Mouse (Mus musculus) 3134 (cell line): ENCODE measurements at regions not wholly inside any gene's neighbourhood (a gene's known extent, or its start where the extent isn't known, plus 50 kb on each side); places are given as distances from the start of the nearest gene placed in this dataset.

Experiments used
- DNase-seq: peaks from one replicate; pipeline ENCODE4 v3.0.0-alpha.2; 2011; ENCODE audit warnings: low spot score; ENCODE audit not compliant: insufficient read length; ENCODE audit errors: extremely low read depth

DNA sequence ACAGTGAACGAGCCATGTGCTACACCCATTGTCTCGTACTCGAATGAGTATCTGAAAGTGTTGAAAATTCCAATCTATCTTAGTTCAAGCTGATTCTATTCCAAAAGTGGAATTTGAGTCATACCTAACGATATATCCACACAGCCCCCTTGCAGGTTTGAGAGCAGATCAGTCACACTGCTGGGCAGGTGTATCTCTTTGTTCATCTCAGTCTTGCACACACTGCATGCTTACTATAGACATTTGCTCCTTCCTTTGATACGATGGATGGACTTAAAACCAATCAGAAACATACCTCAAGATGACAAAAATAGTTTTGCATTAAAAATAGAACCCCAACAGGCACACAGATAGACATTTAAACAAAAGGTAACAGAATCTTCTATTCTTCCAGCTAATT, 98.0 kb upstream of the Klf7 start:
- DNase-seq: no peak

DNA sequence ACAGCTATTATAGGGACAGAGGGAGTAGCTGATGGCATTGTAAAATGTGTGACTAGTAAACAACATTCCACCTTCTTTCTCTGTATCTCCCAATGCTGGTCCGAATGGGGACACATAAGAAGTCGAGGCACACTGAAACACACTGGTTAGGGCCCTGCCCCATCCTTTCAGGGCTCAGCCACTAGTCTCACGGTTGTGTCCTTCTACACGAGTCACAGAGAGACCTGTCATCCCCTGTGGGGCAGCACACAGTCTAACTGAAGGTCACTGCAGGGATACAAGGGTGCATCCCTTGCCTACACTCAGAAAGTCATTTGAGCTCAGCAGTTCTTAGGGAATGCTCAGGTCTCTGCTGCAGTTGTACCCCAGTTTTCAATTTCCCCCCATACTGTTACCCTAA, 93.6 kb upstream of the Klf7 start:
- no peak for DNase-seq

DNA sequence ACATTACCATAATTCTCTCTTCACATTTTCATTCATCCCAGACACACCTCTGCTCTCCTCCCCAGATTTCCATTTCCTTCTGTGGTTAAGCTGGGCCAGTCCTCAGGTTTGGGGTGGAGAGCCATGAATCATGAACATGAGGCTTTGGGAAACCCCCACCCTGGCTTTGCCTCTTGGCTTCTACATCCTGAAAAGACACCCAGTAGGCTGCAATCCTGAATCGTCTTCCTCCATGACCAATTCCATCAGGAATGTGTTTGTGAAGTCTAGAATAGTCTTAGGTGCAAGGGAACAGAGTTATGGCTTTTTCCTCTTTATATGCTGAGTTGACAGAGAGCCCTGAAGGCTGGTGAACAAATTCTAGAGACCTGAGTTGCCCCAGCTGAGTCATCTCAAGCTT, 87.0 kb upstream of the Klf7 start:
- DNase-seq: peak; percentile 24

DNA sequence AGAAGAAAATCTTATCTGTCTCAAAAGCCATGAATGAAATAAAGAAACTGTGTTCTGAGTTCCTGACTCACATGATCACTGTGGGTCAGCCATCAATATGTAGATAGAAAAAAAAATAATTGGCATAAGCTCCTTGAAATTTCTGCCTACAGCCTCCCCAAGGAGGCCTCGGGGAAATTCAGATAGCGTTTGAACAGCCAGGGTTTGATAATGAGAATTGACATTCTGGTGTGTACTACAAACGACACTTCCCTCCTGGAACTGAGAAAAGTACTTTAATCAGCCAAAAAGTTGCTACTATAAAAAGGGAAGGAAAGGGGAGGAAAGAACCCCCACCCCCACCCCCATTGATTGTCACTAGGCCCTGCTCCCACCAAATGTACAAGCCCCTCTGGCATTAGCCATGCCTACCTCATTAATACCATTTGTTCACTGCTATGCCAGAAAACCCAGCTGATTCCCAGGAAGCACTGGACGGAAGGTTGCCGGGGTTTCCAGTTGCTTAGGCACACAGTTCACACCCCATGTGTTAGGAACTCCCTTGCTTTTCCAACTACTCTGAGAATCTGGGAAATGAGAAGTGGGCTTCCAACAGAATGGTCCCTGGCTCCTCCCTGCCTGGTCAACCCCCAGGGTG, 78.4 kb upstream of the Klf7 start:
- DNase-seq: no peak

DNA sequence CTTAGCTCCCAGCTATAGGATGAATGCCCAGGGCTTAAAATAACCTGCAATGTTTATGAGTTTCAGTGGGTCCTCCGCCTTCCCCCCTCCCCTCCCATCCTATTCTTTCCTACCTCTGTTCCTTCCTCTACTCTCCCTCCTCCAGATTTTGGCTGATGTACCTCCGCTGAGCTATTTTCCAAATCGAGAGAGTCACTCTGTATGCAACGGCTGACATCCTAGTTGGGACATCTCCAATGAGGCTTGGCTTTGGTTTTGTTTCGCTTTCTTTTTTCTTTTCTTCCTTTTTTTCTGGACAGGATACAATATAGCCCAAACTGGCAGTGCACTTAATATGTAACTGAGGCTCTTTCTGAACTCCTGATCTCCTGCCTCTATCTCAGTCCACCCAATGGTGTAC, 76.7 kb upstream of the Klf7 start:
- no peak for DNase-seq

DNA sequence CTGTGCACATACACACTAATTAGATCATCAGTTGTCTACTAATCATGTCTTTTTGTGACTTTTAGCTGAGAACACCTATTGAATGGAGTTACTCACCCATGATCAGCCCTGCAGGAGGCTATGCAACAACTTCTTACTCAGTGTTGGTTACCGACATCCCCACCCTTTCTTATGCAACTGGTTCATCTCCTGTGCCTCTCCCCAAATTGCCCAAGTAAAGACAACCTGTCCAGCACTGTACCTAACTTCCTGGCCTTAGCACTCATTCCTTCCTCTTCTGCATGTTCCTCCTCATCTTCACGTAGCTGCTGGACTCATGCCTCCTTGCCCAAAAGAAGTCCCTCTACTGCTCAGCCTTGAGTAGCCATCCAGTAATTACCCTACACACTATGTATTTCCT, 76.2 kb upstream of the Klf7 start:
- DNase-seq: no peak

DNA sequence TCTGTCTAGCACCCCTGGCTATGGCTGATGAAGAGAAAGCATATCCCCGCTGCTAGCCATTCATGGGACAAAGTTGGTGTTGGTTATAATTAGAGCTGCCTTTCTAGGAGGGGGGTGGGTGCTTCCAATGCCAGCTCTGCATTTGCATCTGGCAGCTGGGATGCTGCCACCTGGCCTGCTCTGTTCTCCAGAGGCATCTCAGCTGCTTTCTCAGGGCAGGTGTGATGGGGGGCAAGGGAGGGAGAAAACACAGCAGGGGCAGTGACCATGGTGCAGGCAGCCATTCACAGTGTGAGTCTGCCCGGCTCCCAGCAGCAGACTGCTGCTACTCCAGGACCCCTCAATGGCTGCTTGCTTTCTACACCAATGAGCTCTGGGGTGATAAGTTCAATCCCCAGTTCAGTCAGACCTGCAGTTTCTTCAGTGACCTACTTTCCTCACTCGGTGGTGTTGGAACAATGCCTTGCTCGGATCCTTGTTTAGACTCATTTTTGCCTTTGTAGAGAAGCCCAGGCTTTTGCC, 73.9 kb upstream of the Klf7 start:
- DNase-seq: no peak

DNA sequence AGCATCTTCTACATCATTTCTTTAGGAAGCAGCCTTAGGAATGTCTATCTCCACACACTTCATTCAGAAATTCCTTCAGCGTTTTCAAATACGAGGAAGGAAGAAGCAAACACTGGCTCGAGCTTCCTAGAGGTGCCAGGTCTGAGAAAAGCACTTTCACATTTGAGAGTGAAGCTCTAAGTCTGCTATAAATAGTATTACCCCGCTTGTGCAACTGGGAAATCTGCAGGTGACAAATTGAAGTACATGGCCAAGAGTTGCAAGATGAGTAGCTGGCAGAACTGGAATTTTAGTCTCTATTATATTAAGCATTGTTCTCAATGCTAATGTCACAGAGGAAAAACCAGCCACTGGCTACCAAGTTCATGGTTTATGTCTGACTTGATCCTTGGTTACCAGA, 73.2 kb upstream of the Klf7 start:
- no peak for DNase-seq

DNA sequence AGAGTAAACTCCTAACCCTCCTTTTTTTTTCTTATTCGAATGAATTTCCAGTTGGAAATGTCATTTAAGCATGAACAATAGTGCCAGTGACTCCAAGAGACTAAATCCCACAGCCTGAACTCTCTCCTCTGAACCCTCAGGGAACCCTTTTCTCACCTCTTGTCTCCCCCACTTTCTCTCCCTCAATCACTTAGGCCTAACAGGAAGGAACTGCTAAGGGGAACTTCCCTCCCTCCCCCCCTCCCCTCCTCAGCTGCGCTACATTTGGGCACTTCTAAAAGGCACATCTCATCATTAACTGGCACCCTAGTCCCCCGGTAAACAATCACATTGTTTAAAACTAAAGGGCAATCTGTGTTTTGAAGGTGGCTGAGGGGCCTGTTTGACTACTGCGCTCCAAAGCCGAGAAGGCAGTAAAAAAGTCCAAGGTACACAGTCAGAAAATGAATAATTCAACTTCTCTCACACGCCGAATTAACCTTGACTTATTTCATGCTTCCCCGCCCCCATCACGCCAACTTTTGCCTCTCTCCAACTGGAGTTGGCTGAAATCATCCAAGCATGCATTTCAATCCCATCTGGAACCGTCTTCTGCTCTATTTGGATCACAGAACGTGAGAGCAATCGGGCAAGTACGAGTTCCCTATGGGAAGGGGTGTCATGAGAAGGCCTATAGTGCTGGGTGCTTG, 71.2 kb upstream of the Klf7 start:
- no peak for DNase-seq

DNA sequence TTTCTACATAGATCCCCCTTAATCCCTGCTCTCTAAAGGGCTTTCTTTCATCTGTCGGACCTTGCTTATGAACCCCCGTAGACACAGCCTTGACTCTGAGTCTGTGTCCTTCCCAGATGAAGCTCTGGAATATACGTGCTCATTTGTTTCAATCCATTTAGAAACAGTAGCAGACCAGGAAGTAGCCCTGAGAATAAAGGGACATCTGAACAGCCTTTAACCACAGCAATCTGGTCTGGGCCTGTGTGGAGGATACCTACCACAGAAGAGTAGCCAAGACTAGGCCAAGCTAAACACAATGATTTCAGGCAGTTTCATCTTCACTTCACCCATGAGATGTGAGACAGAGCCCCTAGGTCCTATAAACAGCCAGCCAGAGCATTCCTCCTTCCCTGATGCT, 70.7 kb upstream of the Klf7 start:
- no peak for DNase-seq

DNA sequence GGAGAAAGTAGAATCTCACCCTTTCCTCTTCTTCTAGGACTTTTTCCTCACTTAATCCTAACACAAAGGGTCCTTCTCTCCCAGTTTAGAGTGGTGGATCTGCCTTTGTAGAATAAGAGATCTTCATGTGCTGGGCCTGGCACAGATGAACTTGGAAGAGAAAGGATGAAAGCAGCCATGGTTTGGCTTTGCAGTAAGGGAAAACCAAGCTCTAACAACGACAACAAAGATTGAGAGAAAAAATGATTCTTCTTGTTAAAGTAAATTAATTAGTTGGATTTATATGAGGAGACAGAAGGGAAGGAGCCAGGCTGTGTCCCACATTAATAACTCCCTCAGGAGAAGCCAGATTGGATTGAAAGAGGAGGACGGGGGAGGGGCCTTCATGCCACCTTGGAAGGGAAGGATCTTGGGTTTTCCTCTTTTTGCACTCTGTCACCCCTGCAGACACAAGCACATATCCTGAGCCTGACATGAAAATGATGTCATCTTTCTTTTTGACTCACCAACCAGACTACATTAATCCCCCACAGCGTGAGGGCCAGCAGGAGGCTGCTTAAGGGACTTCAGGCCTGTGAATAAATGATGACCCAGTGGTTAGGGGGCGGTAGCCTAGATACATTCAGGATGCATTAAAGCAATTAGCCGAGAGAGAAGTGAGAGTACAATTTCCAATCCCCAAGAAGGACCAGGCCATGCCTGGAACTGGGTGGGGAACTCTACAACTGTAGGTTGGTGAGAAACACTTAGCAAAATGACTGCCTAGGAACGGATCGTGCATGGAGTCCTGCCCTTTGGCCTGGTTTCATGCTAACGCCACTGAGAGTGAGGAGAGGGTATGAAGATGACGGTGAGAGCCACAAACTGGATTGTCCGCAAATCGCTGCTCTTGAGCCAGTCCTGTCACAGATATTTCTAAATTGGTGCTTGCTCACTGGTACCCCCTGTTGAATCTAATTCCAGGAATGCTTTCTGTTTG, 69.4 kb upstream of the Klf7 start:
- no peak for DNase-seq

DNA sequence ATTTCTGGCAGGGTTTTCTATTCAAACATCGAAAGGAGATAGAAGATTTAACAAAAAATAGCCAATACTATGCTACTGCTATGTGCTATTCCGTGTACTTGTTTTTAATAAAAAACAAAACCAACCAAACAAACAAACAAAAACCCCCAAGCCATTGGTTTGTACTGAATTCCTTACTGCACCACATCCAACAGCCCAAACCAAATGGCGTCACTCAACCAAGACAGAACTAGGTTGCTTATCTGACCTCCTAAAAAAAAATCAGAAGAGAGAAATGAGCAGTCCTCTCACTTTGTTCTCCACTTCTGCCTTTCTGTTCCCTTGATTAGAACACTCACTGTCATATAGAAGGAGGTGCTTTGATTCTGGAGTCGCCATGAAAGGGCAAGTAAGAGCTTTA, 68.6 kb upstream of the Klf7 start:
- DNase-seq: no peak

DNA sequence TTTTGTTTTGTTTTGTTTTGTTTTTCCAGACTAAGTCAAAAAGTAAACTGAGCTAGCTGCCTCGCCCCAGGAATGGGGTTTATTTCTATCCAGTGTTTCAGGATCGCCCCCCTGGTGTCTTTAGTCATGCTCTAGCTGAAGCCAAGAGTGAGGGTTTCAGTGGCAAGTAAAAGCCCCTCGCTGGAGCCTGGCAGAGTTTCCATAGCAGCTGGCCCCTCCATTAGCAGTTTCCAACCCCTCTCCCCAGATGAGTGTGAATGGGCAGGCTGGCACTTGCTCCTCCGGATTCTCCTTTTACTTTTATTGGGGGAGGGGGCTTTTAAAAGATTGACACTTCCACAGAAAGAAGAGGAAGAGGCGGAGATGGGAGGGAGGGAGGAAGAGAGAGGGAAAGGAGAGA, 68.0 kb upstream of the Klf7 start:
- DNase-seq: no peak

DNA sequence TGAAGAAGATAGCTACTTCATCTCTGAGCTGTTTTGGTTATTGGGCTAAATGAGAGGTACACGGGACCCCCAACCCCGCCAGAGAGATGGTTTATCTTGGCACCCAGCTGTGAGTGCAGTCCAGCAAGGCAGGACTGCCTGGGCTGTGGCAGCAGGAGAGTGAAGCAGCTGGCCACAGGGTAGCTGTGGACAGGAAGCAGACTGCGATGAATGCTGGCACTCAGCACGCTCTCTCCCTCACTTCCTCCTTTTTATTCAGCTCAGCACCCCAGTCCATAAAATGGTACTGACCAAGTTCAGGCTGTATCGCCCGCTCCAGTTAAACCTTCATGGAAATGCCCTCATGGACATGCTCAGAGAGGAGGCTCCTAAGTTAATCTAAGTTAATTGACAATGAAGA, 67.4 kb upstream of the Klf7 start:
- DNase-seq: no peak

DNA sequence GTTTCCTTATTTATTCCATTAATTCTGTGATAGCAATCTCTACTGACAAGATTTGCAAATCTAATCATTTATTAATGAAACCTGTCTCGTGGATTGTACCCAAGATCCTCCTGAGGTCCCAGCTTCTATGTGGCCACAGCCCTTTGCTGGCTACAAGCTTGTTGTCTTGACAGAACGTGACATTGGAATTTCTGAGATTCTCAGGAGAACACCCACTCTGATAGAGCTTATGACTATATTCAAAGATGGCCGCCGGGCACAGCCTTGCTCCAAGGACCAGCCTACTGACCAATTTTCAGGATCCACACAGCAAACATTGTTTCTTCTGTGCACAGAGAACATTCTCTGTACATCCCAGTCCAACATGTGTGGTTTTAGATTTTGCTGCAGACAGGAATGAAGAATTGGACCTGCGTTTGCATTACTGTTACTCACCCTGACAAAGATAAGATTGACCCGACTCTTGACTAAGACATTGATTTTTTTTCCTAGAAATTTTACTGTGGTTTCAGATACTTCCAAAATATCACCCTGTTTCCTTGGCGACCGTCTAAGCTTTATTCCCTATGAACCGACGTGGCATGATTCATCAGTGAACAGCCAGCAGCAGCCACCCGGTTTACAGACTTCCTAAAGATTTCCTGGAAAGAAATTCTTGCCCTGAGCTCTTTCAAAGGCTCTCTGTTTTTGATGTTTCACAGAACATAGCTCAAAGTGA, 65.9 kb upstream of the Klf7 start:
- no peak for DNase-seq

DNA sequence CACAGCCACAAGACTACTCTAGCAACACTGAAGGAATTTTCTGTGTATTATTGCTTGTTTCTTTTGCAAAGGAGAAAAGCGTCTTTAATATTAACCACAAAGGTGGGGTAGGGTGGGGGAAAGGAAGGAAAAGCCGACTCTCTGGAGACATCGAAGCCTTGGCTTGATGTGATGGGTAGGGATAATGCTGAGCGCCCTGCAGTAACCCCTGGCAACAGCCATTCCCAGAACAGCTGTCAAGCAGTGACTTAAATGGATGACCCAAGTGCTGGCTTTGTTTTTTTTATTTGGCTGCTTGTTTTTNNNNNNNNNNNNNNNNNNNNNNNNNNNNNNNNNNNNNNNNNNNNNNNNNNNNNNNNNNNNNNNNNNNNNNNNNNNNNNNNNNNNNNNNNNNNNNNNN, 51.6 kb upstream of the Klf7 start:
- no peak for DNase-seq

DNA sequence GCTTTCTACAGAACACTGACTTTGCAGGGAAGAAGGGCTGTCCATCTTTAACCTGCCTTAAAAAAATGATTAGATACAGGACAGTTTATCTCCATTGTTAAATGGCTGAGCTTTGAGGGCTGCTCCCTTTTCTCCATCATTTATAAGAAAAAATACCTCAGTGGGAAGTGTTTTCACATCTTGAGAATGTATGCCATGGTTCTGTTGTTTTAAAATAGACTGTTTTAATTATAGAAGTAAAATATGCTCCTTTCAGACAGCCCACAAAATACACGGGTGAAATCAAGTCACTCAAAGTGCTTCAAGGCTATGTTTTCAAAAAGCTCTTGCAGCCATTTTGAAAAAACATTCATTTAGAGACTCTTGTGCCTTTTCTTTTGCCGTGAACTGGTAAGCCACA, 50.0 kb upstream of the Klf7 start:
- DNase-seq: no peak
